Mouse (Mus musculus) brain, embryonic 14.5 days (tissue): ENCODE measurements around the gene Hnrnpa0. TPM values are rescaled to one million over a fixed set of nuclear protein-coding genes. Genes with fewer than 3 reads are reported as not detected.
"Not testable (repeated sequence)": the region's sequence is repeated elsewhere in the genome, so short reads cannot be mapped to it uniquely, and the experiment has no call there.

ENCODE experiments used
- DNase-seq: peaks from one replicate; pipeline ENCODE4 v3.0.0-alpha.2; 2011; ENCODE audit warnings: low read depth
- CTCF ChIP-seq: fragments of 200-500 bp; IDR thresholded peaks from 2 replicates; pipeline ENCODE4 v1.5.1; 2012; ENCODE audit warnings: inconsistent platforms, mild to moderate bottlenecking, moderate library complexity, borderline replicate concordance; ENCODE audit not compliant: insufficient read depth, insufficient read length; ENCODE audit errors: extremely low read depth
- POLR2A ChIP-seq: fragments of 200-500 bp; IDR thresholded peaks from 2 replicates; pipeline ENCODE4 v1.6.1; 2012; ENCODE audit warnings: mild to moderate bottlenecking, inconsistent platforms, borderline replicate concordance; ENCODE audit not compliant: poor library complexity, insufficient read depth, insufficient read length, severe bottlenecking; ENCODE audit errors: extremely low read depth
- polyA plus RNA-seq: library from polyadenylated mRNA; depleted of rRNA; stranded (reverse); fragments of >200 nt; gene quantifications from 2 replicates; pipeline ENCODE4 v1.2.3, GENCODE M21; 2012

The Hnrnpa0 gene
- polyA plus RNA-seq, 1 experiment = 391 TPM

- no peak for TF ChIP-seq CTCF
- TF ChIP-seq POLR2A = no peak
- no peak for DNase-seq
Observed at GRCm38 (mm10) chr13:58149629-58150028, 21.3 kb upstream of the Hnrnpa0 start.

- peak; percentile 77 for DNase-seq
- TF ChIP-seq POLR2A = no peak
- TF ChIP-seq CTCF = peak; percentile 45; the same call in 1 of the 2 replicates
Observed at GRCm38 (mm10) chr13:58149033-58149558, 20.7 kb upstream of the Hnrnpa0 start.

DNA sequence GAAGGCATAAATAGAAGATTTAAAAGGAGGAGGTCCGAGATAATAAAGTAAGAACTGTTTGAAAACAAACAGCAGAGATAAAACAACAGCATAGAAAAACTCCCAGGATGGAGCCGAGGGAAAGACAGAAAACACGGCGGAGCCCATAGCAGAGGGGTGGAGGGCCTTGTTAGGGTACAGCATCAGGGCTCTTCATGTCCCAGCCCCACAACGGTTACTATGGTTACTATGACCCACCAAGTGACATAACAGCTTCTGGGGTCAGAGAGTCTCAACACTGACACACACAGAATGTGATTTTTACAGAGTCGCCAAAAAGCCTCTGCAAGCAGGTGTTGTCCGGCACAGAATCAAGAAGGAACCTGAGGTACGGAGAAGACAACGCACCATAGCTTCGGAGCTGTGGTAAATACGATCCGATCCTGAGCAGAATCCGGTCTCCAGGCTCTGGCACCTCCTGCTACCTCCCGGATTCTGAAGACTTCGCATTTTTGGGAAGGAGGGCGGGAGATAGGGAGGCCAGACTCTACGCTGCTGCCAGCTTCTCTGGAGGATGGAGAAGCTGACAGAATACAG is 20.0 kb upstream of the Hnrnpa0 start:
- DNase-seq = peak; percentile 94
- TF ChIP-seq POLR2A (no peak), CTCF (no peak)

DNA sequence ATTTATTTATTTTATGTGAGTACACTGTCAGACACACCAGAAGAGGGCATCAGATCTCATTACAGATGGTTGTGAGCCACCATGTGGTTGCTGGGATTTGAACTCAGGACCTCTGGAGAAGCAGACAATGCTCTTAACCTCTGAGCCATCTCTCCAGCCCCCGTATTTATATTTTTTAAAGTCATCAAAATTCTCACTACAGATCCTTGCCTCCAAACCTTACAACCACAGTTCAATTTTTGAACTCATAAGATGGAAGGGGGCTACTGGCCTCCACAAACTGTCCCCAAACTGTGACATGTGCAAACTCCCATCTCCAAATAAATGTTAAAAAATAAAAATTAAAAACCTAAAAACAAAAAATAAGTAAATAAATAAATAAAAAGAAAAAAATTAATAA is 19.4 kb upstream of the Hnrnpa0 start:
- no peak for TF ChIP-seq CTCF
- no peak for TF ChIP-seq POLR2A
- no peak for DNase-seq

DNA sequence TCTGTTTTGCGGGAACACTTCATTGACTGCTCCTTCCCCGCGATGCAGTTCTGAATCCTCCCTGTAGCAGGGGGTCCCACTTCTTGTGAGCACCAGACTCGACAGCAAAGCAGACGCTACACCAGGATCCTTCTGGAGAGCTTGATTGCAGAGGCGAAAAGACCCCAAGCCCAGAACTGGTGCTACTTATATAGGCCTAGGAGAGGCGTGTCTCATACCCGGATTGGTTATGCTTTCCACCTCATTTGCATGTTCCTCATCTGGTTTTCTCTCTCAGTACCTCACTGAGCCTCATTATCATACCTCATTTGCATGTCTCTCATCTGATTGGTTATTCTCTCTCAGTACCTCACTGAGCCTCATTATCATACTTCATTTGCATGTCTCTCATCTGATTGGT is 18.2 kb upstream of the Hnrnpa0 start:
- DNase-seq = not testable (repeated sequence)

DNA sequence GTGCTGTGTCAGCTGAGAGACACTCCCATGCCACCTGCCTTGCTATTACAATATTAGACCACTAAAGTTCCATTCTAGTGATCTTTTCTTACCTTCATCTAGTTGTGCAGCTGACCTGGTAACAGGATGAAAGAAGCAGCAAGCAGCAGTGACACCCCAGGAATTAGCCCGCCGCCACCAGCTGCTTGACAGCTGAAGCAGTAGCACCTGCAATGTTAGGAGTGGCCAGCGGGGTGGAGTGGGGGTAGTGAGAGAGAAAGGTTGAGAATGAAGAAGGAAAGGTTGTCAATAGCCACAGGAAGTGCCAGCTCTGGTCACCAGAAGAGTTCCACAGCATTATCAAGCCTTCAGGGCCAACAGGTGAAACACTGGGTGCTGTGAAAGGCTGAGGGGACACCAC is 3.3 kb upstream of the Hnrnpa0 start:
- no peak for DNase-seq
- TF ChIP-seq CTCF (no peak), POLR2A (no peak)

DNA sequence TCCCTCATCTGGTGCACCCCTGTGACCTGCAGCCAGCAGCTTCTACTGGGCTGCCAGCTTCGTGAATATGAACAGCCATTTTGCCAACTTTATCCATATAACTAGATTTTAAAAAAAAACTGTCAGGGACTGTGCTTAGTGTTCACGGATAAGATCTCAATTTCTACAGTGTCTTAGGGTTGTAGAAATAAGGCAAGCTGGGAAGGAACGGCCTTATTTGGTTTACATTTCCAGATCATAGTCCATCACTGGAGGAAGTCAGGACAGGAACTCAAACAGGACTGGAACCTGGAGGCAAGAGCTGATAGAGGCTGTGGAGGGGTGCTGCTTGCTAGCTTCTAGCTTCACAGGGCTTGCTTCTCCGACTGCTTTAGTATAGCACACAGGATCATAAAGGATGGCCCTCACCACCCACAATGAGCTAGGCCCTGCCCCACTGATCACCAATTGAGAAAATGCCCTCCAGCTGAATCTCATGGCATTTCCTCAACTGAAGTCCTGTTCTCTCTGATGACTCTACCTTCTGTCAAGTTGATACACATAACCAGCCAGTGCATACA is 1.4 kb upstream of the Hnrnpa0 start:
- DNase-seq = no peak
- no peak for TF ChIP-seq CTCF
- TF ChIP-seq POLR2A = no peak

DNA sequence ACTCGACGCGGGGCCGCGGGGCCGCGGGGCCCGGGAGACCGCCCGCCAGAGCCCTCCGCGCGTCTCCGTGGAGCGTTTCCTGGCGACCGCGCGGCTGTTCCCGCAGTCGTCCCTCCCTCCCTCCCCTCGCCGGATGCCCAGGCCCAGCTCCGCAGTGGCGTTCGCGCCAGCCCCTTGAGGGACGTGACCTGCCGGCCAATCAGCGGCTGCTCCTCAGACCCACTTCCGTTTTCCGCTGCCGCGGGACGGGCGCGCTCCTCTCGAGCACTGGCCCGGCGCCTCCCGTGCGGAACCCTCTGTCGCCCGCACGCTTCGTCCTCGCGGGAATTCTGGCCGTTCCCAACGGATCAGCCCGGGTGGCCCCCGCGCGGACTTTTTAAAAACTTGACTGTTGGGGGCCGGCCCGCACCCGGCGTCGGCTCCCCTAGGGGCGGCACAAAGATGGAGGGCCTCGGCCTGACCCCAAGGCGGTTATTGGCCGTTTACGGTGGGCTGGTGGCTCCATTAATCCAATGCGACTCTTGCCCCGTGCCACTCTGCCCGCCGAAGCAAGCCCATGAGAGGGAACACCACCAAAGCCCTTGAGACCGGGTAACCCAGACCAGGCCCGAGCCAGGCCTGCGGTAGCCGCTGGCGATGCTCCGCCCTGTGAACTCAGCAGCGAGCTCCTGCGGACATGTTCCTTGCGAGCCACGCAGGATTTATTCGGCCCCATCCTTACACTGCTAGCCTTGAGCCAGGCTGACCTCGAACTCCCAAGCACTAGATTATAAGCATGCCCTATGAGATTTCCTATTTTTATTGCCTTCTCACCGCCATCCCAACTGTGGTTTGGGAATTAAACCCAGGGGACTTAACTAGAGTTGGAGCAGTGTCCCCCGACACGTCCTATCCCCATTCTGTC is 664 bp upstream of the Hnrnpa0 start:
- no peak for TF ChIP-seq CTCF
- TF ChIP-seq POLR2A = peak; percentile 98
- DNase-seq = peak; percentile 98

GRCm38 (mm10) chr13:58127766-58128361 is 492 bp downstream of the Hnrnpa0 start:
- TF ChIP-seq POLR2A = no peak

DNA sequence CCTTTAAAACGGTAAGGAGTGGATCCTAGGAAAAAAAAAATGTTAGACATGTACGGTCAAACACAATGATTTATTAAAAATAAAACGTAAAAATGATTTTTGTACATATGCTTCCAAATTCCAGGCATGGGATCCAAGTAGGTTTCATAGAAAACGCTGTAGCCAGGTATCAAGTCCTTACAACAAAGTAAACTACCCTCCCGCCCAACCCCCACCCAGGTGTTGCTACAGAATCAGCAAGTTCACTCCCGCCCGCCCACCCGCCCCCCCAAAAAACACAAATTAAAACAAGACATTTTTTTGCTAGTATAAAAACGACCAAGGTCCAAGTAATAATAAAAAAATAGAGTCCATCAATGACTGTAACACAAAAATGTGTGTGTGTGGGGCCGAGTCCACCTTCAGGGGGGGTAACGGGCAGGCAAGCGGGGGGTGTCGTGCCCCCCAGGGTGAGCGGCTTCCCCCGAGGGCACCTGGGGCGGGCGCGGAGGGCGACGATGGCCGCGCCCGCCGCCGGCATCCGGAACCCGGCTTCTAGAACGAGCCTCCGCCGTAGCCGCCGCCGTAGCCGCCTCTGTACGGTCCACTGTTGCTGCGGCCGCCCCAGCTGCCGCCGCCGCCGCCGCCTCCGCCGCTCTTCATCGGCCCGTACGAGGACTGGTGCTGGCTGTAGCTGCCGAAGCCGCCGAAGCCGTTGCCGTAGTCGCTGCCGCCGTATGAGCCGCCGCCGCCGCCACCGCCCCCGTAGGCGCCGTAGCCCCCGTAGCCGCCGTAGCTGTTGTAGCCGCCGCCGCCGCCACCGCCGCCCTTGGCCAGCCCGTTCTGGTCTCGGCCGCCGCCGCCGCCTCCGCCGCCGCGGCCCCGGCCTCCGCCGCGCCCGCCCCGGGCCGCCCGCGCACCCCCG is 1.2 kb downstream of the Hnrnpa0 start:
- TF ChIP-seq CTCF (no peak), POLR2A (no peak)

More at GRCm38 (mm10) chr13:58127766-58128361, 492 bp downstream of the Hnrnpa0 start:
- DNase-seq = peak; percentile 71

More for the DNA sequence above, 1.2 kb downstream of the Hnrnpa0 start:
- DNase-seq = no peak
